Mouse (Mus musculus): Measurements from ENCODE around the gene C2cd6.

GRCm38 (mm10) chr1:59125558-59125957, 30.9 kb upstream of the C2cd6 start:
- no peak for TF ChIP-seq POLR2A (IDR thresholded peaks at IDR 0.05; ENCODE audit: extremely low read depth, insufficient read depth, low read length)
- no peak for TF ChIP-seq CTCF (IDR thresholded peaks at IDR 0.05; ENCODE audit: extremely low read depth, insufficient read depth, low read length)
